In the genomic region with DNA sequence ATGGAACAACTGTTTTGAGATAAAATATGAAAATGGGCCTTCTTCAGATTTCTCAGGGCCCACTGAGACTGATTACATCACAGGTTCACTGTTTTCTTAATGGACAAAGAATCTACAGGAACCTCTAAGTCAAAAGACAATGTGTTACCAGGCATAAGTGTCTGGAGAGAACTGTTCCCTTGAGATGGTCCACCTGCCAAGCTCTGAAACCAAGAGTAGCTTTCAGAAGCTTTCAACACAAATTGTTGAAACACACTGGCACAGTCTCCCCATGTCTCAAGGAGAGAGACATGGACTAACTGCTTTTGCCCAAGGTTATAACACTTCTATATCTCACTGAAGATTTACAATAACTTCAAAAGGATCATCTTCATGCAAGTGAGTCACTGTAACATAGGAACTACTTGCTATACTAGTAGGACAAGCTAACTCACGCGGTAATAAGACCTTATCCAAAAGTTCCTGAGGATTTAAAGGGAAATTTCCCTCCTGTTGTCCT, we compare ENCODE assay signal across 25 mouse cellular contexts.
DNase-seq lines count a peak whose midpoint lies in the region; ATAC-seq and TF ChIP-seq lines count a peak whose summit lies in the region.
"Had no signal": no experiment of that assay in that cellular context is flagged by ENCODE, and none has a peak within 500 bp of the region (broad histone marks: within the 10 kb centered on the region; RNA-seq: fewer than 3 reads in every experiment).

No protein-coding gene starts in this region.

- peak; percentile 50 for TF ChIP-seq EP300 in lung, postnatal 0 days (IDR thresholded peaks at IDR 0.05)

- intact Hi-C loops in heart, postnatal 36 days (cut with DNase I), result no loop called here

- H3K36me3 ChIP-seq in lung, postnatal 0 days (ENCODE audit: insufficient read depth, low read length), result no peaks in the 10 kb centered on the region
- H3K36me3 ChIP-seq in myocyte (ENCODE audit: control insufficient read depth, insufficient read depth), result no peaks in the 10 kb centered on the region
- H3K36me3 ChIP-seq: heart, embryonic 12.5 days; liver, embryonic 12.5 days; midbrain, embryonic 15.5 days; neural tube, embryonic 12.5 days had no signal

- TF ChIP-seq CTCF in lung, postnatal 0 days (IDR thresholded peaks at IDR 0.05), result no peak

- no peak overlapping the region for H3K4me3 ChIP-seq in lung, postnatal 0 days (ENCODE audit: low read depth, low read length)
- H3K4me3 ChIP-seq in myocyte, result no peak overlapping the region
- H3K4me3 ChIP-seq: erythroblast, embryonic 14.5 days; forebrain, embryonic 13.5 days; heart, adult 2 months; heart, embryonic 12.5 days; liver, embryonic 12.5 days; midbrain, embryonic 15.5 days; neural tube, embryonic 12.5 days had no signal

- no peak overlapping the region for H3K9ac ChIP-seq in lung, postnatal 0 days (replicated peaks; ENCODE audit: low read depth)
- H3K9ac ChIP-seq: forebrain, embryonic 13.5 days; heart, embryonic 12.5 days; hindbrain, embryonic 14.5 days; liver, embryonic 12.5 days; liver, postnatal 0 days; midbrain, embryonic 15.5 days; neural tube, embryonic 12.5 days had no signal

- ATAC-seq in lung, postnatal 0 days, result peak; percentile 50
- ATAC-seq: forebrain, embryonic 13.5 days; intestine, postnatal 0 days; liver, embryonic 12.5 days; midbrain, embryonic 15.5 days had no signal

- 91% methylated on average over 2 of the region's 2 CpGs for WGBS in lung, postnatal 0 days

- no peak for TF ChIP-seq POLR2A in myocyte (IDR thresholded peaks at IDR 0.05; ENCODE audit: insufficient read length, low read depth)

- peaks cover 3% of the 10 kb centered on the region for H3K79me2 ChIP-seq in myocyte (ENCODE audit: control insufficient read depth, insufficient read depth)

- H3K4me2 ChIP-seq in lung, postnatal 0 days (replicated peaks; ENCODE audit: low read depth, low read length), result no peak overlapping the region
- peak overlapping the region; percentile 33 for H3K4me2 ChIP-seq in myocyte (ENCODE audit: low read depth)
- H3K4me2 ChIP-seq: forebrain, embryonic 13.5 days; heart, embryonic 12.5 days; hindbrain, embryonic 14.5 days; liver, embryonic 12.5 days; midbrain, embryonic 15.5 days; neural tube, embryonic 12.5 days had no signal

- H3K4me1 ChIP-seq in lung, postnatal 0 days (ENCODE audit: insufficient read depth, low read depth, low read length), result no peaks in the 10 kb centered on the region
- H3K4me1 ChIP-seq: forebrain, embryonic 13.5 days; neural tube, embryonic 12.5 days had no signal

- H3K27me3 ChIP-seq in lung, postnatal 0 days (replicated peaks; ENCODE audit: insufficient read depth, low read length), result no peaks in the 10 kb centered on the region
- H3K27me3 ChIP-seq in myocyte (ENCODE audit: control insufficient read depth, insufficient read depth, insufficient read length), result no peaks in the 10 kb centered on the region
- H3K27me3 ChIP-seq: forebrain, embryonic 13.5 days; heart, embryonic 12.5 days; liver, embryonic 12.5 days; midbrain, embryonic 15.5 days; neural tube, embryonic 12.5 days; Patski had no signal

- no peak overlapping the region for H3K27ac ChIP-seq in lung, postnatal 0 days (ENCODE audit: low read length)
- H3K27ac ChIP-seq: forebrain, embryonic 13.5 days; heart, adult 2 months; hindbrain, embryonic 14.5 days; liver, embryonic 12.5 days; midbrain, embryonic 15.5 days; neural tube, embryonic 12.5 days had no signal

- peak; percentile 49 for DNase-seq in adrenal gland, postnatal 10 days
- no peak for DNase-seq in adrenal gland, adult 8-10 months
- DNase-seq in lung, postnatal 0 days (ENCODE audit: low spot score), result peak; percentile 77
- no peak for DNase-seq in lung, postnatal 4 days
- DNase-seq in brain, adult 2 months (ENCODE audit: low read depth, low spot score), result peak; percentile 6
- DNase-seq in heart, postnatal 36 days, result no peak
- no peak for DNase-seq in urinary bladder, postnatal 10 days (ENCODE audit: low spot score)
- DNase-seq: cerebellum, adult 2 months; cerebellum, postnatal 14 days; kidney, adult 9 months; left cerebral cortex, postnatal 4 days; retina, postnatal 1 day had no signal

- no peaks in the 10 kb centered on the region for H3K9me3 ChIP-seq in lung, postnatal 0 days (ENCODE audit: low read length)
- H3K9me3 ChIP-seq: forebrain, embryonic 13.5 days; G1E; heart, embryonic 12.5 days; liver, embryonic 12.5 days; midbrain, embryonic 15.5 days; neural tube, embryonic 12.5 days had no signal

- no peak overlapping the region for H3ac ChIP-seq in myocyte (ENCODE audit: control insufficient read depth, insufficient read length)

TF ChIP-seq in myocyte, 11 proteins besides CTCF, POLR2A, EP300 and RAD21:
- TF ChIP-seq TCF3 (IDR thresholded peaks at IDR 0.05; ENCODE audit: insufficient read length, low read depth) (no peak), TCF12 (IDR thresholded peaks at IDR 0.05; ENCODE audit: insufficient read depth, poor library complexity, severe bottlenecking) (no peak), USF1 (IDR thresholded peaks at IDR 0.05; ENCODE audit: low read depth) (no peak), MYOG (IDR thresholded peaks at IDR 0.05; ENCODE audit: control insufficient read depth in 1 of 3, insufficient read depth in 1 of 3, insufficient read length in 2 of 3, low read depth in 2 of 3) (no peak), E2F4 (IDR thresholded peaks at IDR 0.05; ENCODE audit: insufficient read depth) (no peak), CEBPB (IDR thresholded peaks at IDR 0.05; ENCODE audit: insufficient read depth, poor library complexity, severe bottlenecking) (no peak), MAX (IDR thresholded peaks at IDR 0.05; ENCODE audit: low read depth) (no peak), POLR2AphosphoS2 (IDR thresholded peaks at IDR 0.05; ENCODE audit: insufficient read length, low read depth) (no peak), MYOD1 (IDR thresholded peaks at IDR 0.05; ENCODE audit: control insufficient read depth in 1 of 3, insufficient read length in 2 of 3, low read depth in 2 of 3) (no peak), SRF (IDR thresholded peaks at IDR 0.05; ENCODE audit: control insufficient read depth, insufficient read length, low read depth) (no peak), REST (IDR thresholded peaks at IDR 0.05; ENCODE audit: insufficient read depth, insufficient read length) (no peak)

Comparison
In these comparisons a context has a peak if more than half of its experiments do, and no peak if none do; other contexts are left out.
1. DNase-seq: peak in adrenal gland, postnatal 10 days (single experiment), lung, postnatal 0 days (single experiment) and brain, adult 2 months (single experiment); none in adrenal gland, adult 8-10 months (single experiment), lung, postnatal 4 days (0 of 2), heart, postnatal 36 days (0 of 2) and urinary bladder, postnatal 10 days (single experiment).